Mouse (Mus musculus) right cerebral cortex, postnatal 10 days (tissue): ENCODE measurements around the gene Gm20388.

Source experiments
- DNase-seq, 2 experiments: peaks; one replicate each; pipeline ENCODE4 v3.0.0; 2021; ENCODE audit warnings: low spot score in 2 of 2

Gene Gm20388

DNA sequence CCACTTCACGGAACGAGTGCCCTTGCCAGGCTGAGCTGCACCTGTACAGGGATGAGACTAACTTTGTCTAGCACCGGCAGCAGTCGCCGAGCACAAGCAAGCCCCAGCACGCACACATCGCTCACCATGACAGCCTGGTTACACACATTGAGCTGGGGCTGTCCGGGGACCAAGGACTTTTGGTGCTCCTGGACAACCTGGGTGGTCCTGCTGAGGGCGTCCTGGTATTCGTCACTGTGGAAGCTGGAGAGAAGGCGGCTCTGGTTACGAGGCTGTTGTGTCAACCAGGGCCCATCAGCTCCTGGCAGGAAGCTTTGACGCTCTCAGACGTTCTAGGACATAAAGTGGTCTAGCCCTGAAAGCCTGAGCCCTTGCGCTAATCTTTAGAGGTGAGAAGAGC is 2670.3 kb downstream of the Gm20388 start:
- no peak for DNase-seq

DNA sequence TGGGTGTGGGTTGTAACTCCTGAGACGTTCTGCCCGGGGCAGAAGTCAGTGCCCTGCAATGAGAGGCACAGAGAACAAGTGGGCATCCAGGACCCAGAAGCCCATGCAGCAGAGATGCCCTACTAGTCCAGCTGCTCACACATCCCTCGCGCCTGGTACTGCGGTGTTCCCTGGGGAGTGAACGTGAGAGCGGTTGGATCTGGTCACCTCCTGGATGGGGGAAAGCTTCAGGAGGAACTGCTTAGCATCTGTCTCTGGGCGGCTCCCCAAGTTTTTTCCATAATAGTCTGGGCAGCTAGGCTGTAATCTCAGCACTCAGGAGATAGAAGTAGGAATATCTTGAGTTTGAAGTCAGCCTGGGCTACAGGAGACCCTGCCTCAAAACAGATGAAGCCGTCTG is 2674.3 kb downstream of the Gm20388 start:
- DNase-seq: no peak

DNA sequence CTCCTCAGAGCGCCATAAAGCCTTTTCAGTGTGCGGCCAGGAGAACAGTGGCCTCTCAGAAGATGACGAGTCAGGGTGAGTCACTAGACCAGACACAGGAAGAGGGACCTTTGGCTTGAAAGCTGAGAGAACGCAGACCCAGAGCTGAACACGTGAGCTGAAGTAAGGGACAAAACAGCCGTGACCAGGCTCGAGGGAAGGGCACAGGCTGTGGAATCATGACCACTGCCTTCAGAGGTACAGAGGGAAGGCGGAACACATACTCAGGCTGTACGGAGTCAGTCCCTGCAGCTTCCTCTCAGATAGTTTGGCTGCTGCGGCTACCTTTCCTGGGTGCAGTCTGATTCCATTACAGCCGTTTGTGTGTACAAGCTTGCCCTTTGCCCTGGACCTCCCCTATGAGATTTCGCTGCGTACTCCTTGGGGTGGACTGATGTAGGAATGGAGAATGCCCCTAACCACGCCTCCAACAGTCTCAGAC is 2674.8 kb downstream of the Gm20388 start:
- no peak for DNase-seq

DNA sequence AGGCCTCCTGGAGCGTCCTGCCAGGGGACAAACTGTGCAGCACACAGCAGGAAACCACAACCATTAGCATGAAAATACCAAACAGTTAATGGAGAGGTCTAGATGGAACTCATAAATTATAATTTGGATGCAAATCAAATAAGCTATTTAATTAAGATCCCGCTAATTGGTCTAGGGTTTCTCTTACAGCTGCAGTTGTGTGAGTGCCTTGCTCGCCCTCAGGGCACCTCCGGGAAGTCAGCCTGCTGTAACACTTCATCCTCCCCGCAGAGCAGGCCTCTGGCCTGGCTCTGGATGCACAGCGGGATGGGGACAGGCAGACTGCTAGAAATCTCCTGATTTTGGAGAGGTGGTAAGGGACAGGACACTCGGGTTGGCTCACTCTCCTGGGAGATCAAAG is 2675.5 kb downstream of the Gm20388 start:
- no peak for DNase-seq

DNA sequence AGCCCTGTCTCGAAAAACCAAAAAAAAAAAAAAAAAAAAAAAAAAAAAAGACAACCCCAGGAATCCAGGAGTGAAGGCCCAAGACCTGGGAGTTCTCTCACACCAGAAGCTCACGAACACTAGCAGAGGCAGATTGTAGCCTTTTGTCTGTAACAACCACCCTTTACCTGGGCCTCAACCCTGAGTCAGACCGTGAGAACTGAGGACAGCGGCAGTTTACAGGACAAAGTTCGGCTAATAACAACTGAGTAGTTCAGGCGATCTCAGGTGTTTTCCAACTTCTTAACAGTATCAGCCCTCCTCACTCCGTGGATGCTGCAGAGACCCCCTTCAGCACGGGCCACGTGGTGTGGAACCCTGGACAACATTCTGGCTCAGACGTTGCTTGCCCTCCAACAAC is 2676.1 kb downstream of the Gm20388 start:
- DNase-seq: no peak

DNA sequence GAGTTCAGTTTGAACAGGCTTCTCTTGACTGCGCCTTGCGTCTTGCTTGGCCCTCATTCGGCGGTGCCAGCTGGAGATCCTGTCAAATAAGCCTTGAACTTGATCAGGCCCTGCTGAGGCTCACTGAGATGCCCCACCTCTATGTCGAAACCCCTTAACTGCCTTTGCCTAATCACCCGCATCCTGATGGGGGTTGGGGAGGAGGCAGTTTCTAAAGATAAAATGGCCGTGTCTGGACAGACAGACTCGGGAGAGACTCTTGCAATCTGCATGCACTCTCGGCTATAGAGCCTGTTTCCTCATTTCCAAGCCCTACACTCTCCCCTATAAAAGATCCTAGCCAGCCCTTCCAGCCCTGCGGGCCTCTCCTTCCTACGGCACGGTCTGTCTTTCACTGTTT is 2682.6 kb downstream of the Gm20388 start:
- DNase-seq: no peak

DNA sequence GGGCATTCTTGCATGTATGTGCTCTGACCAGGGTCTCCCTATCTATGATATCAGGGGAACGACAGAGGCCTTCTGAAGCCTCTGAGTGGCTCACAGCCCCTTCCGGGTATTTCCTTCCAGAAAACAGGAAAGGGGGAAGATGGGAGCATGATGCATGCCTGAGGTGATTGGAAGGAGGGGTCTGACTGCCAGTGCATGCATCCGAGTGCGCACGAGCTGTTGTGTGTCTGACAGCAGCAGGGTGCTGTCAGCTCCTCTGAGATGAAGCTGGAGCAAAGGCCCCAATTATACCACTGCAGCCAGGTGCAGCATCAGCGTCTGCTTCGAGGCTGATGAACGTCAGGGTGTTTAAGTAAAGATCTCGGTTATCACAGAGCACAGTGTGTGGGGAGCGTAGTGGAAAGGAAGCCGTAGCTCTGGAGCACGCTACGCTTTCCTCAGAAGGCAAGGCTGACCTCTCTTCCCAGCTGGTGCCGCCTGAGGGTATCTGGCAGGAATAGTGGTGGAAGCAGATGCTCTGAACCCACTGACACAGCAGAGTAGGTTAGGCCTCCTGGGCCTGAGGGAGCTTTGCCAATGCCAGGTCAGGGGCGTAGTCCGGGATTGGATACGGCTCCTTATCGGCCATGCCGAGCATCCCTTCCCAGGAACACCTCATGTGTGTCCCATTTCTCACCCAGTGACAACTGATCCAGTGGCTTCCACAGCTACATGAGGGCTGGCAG is 2683.3 kb downstream of the Gm20388 start:
- DNase-seq: no peak

DNA sequence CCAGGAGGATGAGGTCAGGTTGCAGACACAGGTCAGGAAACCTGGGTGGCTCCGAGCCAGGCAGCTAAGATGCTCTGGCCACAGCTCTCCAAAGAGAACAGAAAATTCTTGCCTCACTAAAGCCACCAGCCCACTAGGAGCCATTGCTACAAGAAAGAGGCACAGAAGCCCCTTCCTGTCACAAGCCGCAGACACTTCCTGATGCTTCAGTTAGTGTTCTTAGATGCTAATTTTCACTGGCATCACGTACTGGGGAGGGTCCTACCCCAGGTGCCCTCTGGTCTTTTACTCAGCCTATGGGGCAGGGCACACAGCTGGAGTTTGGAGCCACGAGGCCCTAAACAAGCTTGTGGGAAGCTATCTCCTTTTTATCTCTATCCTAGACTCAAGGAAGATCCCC is 2685.4 kb downstream of the Gm20388 start:
- no peak for DNase-seq

DNA sequence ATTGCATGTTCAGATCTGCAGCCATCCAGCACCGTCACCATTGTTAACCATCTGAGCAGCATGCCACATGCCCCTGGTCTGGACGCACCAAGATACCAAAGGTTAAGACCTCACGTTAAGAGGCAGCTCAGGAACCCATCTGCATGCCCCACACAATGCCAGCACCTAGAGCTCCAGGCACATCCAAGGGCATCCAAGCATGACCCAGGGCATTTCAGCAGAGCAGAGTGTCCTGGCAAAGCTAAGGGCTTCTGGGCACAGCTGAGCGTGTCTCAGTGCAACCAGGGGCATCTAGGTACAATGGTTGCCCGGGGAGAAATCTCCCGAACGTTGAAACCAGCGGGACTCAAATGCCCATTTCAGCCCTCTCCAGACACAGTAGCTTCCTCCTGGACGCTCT is 2690.0 kb downstream of the Gm20388 start:
- DNase-seq: no peak

DNA sequence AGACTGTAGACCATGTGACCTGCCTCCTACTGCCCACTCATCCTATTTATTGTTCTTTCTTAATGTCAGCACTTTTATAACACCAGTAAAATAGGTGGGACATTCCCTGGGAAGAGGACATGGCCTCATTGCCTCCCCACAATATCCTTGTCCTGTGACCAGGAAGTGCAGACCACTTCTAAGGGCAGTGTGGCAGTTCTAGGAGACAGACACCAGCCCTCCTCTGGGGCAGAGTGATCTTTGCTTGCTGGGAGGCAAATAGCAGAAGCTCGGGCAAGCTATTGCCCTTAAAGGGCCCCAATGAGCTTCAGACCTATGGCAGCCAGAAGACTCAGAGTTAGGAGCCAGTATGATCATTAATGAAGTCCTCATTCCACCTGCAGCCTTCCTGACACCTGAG is 2694.0 kb downstream of the Gm20388 start:
- DNase-seq: no peak

DNA sequence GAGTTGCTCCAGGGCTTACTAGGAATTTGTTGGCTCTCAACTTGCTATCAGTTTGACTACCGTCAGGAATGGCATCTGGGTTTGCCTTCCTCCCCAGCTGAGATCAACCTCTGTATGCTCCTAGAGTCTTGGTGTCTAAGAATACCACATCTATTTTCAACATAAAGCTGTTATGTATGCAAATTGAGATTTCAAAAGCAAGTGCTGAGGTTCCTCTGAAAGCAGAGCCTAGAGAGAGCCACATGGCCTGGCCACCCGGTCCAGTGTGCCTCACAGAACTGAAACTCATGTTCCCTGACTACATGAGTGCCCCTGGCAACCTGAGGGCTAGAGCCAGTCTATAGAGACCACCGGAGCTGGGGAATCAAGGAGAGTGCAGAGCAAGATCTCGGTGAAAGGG is 2694.7 kb downstream of the Gm20388 start:
- DNase-seq: peak in 1 of 2 experiments; percentile 47

DNA sequence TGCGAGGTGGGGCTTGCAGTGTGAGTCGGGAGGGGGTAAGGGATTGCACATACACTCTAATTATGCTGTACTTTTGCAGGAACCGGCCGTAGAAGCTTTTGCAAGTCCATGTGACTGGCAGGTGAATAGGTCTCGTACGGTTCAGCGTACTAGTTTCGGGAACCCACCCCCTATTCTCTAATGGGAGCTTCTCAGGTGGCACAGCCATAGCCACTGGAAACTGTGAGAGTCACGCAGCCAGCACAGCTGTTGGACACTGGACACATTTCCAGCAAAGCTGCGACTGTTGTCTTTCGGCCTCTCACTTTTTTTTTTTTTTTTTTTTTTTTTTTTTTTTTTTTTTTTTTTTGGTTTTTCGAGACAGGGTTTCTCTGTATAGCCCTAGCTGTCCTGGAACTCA is 2696.2 kb downstream of the Gm20388 start:
- DNase-seq: no peak

DNA sequence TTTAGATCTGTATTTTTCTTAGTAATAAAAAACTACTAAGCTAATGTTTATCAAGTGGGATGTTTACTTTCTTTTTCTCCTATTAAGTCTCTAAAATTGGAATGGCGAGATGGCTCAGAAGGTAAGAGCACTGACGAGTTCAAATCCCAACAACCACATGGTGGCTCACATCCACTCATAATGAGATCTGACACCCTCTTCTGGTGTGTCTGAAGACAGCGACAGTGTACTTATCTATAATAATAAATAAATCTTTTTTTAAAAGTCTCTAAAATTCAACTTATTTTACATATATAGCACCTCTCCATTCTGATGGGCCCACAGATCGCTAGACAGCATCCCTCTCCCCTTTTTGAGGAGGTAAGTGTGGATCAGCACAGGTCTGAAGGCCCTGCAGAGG is 2699.6 kb downstream of the Gm20388 start:
- DNase-seq: no peak

DNA sequence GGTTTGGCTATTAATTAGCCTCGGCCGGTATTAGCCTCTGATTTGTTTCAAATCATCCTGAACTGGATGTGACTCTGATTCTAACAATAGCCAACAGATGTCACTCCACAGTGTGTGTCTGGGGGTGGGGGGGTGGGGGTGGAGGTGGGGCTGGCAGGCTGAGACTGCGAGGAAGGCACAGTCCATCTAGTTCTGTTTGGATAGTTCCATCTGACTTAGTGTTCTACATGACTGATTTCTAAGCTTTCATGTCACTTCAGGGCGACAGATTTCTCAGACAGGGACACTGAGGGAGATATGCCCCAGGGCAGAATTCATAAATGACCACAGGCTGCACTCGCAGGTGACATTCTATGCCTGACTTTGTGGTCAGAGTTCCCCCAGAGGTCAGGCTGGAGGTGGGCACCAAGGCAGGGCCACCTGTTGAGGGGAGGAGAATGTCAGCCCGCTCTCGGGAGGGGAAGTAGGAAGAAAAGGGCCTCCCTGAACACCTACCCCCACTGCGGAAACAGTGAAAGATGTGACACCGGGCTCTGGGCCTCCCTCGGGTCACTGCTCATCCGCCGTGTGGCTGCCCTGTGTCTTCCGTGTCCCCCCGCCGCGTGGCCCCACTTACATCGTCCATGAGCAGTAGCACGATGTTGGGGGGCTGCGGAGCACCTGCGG is 2700.1 kb downstream of the Gm20388 start:
- DNase-seq: no peak

DNA sequence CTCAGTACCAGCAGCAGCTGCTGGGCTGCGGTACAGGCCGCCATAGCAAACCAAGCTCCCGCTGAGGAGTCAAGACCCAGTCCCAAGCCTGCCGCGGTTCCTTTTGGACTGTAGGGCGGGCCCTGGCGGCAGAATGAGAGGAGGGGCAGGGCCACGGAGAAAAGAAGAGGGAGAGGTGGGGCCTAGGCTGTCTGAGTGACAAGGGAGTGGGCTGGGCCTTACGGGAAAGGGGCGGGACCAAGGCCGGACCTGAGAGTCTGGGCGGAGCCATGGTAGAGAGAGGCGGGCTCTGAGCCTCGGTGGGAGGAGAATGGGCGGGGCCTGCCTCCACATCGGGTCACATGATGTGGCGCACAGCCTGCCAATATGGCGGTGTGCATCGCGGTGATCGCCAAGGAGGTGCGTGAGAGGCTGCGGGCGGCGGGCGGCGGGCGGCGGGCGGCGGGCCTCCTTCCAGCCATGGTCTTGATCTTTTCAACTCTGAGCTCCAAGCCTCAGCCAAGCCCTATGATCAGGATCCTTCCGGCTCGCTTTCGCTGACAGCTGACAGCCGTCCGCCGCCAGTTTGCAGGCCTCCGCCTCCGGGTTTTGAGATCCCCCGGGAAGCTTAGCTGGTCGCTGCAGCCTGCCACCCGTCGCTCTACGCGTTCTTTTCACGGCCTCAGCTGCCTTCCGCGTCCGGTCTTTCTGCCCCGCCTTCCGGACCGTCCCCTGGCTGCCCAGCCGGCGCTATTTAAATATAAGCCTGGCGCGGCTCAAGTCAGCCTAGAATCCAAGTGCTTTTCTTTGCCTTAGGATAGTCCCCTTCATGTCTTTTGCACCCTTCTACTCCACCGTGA is 2700.9 kb downstream of the Gm20388 start, which contains the start of the genes Galns and Trappc2l:
Galns (minus strand) TSS at position 169 of the 839 bp plus-strand sequence.
Trappc2l (plus strand) TSS at position 346 of the 839 bp plus-strand sequence.
- DNase-seq: peak; percentile 97

DNA sequence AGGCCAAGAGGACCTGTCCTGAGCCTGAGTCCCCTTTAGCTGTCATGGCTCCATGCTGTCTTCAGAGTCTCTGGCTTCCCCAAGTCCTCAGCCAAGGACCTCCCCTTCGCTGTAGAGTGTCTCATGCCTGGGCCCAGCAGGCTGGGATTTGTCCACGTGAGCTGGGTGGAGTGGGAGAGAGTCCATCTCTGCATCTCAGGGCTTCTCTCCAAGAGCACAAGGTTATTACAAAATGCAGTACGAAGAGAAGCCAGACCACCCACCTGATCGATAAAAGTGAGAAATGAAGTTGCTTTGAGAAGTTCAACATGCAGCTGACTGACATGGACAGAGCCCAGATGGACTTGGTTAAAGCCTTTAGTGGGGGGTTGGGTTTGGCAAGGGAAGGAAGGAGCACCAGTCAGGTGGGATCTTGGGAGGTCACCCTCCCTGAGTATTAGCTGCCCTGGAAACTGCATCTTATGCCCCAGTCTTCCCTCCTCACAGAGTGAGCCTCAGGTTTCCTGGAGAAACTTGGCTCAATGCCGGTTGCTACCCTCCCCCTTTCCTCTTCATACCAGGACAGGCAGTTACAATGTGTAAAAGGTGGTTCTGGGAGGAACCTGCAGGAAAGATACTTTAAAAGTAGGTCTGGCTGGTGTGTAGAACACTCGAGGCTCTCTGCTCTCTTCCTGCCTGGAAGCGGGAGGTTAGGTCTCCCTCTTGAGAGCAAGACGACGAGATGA is 2705.7 kb downstream of the Gm20388 start:
- no peak for DNase-seq

DNA sequence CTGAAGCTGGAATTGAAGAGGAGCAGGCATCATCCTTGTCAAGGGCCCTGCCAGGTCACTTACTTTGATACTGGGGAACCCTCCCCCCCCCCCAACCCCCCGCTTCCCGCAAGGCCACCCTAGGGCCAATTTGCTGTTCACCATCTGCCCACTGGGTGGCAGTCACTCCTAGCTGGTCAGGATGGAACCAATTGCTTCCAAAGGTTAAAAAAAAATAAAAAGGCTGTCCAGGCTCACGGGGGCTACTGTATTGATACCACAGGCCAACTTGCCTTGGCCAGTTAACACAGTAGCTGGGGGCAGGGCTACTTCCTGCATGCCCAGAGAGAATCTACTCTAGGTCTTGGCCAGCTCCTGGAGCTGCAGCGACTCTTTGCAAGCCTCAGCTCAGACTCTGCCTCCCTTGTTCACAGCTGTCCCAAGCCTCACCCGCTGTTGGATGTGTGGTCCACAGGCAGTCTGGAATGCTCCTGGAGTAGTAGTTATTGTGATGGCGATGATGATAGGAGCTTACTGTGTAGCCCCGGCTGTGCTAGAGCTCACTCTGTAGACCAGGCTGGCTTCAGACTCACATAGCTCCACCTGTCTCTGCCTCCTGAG is 2707.4 kb downstream of the Gm20388 start:
- peak; percentile 66 to 87 for DNase-seq

DNA sequence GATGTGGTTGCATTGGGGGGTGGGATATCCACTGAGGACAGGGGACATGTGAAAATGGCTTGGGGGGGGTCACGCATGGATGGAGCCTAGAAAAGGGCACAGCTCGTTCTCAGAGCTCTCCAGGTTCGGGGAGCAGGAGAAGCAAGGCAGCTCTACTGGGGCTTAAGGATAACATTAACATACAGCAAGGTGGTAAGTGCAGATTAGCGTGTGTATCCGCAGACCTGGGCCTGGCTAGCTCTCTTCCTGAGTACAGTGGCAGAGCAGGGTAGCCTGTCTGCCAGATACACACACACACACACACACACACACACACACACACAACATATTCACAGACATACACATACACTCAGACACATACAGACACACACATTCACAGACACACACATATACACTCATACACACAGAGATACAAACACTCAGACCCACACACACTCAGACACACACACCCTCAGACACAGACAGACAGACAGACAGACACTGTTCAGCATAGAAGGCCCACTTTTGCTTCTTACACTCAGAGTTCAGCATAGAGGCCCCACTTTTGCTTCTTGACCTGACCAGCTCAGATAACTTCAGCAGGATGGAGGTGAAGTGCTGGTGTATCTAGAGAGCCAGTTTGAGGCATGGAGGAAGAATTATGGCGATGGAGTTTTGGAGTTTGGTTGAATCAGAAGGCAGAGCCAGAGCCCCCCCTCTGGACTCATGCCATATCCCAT is 2708.2 kb downstream of the Gm20388 start:
- no peak for DNase-seq

DNA sequence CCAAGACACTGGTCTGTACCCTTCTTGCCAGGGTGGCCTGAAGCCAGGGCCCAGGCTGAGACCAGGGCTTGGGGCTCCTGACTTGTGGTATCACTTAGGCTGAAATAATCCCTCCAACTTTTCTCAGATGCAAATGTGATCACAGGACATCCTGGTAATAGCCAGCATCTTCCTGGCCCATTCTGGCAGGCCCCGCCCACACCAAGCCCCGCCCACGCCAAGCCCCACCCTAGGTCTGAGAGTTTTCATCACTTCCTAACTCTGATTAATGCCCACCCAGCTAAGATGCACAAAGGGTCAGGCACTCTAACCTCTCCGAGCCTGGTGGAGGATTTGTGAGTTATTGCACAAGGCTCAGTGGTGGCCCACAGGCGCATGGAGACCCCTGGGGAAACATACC is 2709.8 kb downstream of the Gm20388 start:
- DNase-seq: no peak

DNA sequence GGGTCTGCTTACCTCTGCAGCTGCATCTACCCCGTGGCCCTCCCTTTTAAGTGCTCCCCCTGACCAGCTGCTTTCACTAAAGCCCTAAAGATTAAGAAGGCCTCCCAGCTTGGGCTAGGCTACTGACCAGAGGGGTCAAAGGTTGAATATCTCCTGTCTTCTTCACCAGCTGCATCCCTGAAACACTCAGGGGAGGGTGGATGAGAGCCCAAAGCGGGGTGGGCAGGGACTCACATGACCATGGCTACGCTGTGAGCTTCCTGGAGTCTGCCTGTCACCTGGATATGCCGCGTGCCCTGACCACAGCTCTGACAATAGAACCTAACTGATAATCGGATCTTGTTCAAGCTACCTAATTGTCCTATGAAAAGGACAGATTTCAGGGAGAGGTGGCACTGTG is 2712.1 kb downstream of the Gm20388 start, which contains the start of gene Pabpn1l:
Pabpn1l (minus strand) TSS at position 13 of the 400 bp plus-strand sequence.
- no peak for DNase-seq
